Mouse (Mus musculus) T-cell, adult 2 months (primary cell): ENCODE measurements around the gene Eps15.

ENCODE experiments used
- DNase-seq: peaks from one replicate; pipeline ENCODE4 v3.0.0; 2022; ENCODE audit warnings: low spot score

Gene Eps15

GRCm38 (mm10) chr4:109433641-109434040 is 153.6 kb downstream of the Eps15 start:
- no peak for DNase-seq

GRCm38 (mm10) chr4:109434256-109434655 is 154.2 kb downstream of the Eps15 start:
- no peak for DNase-seq
